Mouse (Mus musculus) hindbrain, embryonic 10.5 days (tissue): Measurements from ENCODE around the gene Cmtm5. TPM values are rescaled to one million over a fixed set of nuclear protein-coding genes. Genes with fewer than 3 reads are reported as not detected.
"Not testable (repeated sequence)": the region's sequence is repeated elsewhere in the genome, so short reads cannot be mapped to it uniquely, and the experiment has no call there.

Experiments used
- DNase-seq: peaks from one replicate; pipeline ENCODE4 v3.0.0-alpha.2; 2017; ENCODE audit warnings: low spot score
- H3K27ac ChIP-seq: fragments of 300-500 bp; sonication (generic); 2 replicates; pipeline ENCODE4 v1.5.1; 2016; ENCODE audit warnings: mild to moderate bottlenecking, moderate library complexity
- H3K27me3 ChIP-seq: fragments of 300-500 bp; sonication (generic); 2 replicates; pipeline ENCODE4 v1.6.1; 2016; ENCODE audit warnings: mild to moderate bottlenecking; ENCODE audit not compliant: poor library complexity, insufficient read depth, severe bottlenecking
- H3K36me3 ChIP-seq: fragments of 300-500 bp; sonication (generic); 2 replicates; pipeline ENCODE4 v1.6.1; 2016; ENCODE audit warnings: mild to moderate bottlenecking, moderate library complexity
- H3K4me1 ChIP-seq: fragments of 300-500 bp; sonication (generic); replicated peaks from 2 replicates; pipeline ENCODE4 v1.6.1; 2016; ENCODE audit warnings: mild to moderate bottlenecking
- H3K4me3 ChIP-seq: fragments of 300-500 bp; sonication (generic); 2 replicates; pipeline ENCODE4 v1.5.1; 2016; ENCODE audit warnings: mild to moderate bottlenecking, moderate library complexity
- H3K9me3 ChIP-seq: fragments of 300-500 bp; sonication (generic); 2 replicates; pipeline ENCODE4 v1.6.1; 2016; ENCODE audit warnings: mild to moderate bottlenecking, moderate library complexity
- WGBS: fragments of 180-500 bp; shearing (Covaris S2); methylation state at CpG from one replicate; pipeline ENCODE4 v1.1.7; 2016; 5-methylcytosine and 5-hydroxymethylcytosine counted together
- polyA plus RNA-seq: library from polyadenylated mRNA; unstranded; fragments of >200 nt; fragmentation: Nextera tagmentation; extraction: Ambion mirVana; gene quantifications from 2 replicates; pipeline ENCODE4 v1.2.1, GENCODE M21; 2016

Gene Cmtm5
- polyA plus RNA-seq, 1 experiment from 2014 or later, result 0.78 TPM

DNA sequence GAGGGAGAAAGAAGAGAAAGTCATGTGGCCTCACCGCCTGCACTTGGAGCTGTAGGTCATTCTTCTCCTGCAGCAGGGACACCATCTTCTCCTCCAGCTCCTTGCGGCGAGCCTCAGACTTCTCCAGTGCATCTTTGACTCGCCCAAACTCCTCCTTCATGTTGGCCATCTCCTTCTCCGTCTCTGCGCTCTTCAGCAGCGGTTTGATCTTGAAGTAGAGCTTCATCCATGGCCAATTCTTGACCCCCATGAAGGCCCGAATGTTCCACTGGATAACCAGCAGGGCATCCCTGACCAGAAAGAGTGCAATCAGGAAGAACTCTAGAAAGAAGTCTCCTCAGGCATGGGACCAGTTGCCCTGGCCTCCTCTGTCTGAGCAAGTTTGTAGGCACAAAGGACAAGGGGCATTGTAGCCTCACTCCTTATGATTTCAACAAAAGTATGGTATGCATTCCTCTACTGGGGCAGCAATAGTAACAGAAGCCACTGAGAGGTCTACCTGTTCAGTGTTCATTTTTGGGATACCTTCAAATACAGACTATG is 17.7 kb downstream of the Cmtm5 start:
- WGBS, result 89% methylated on average over 8 of the region's 8 CpGs
- H3K36me3 ChIP-seq, result no peaks in the 10 kb centered on the region
- no peaks in the 10 kb centered on the region for H3K4me1 ChIP-seq
- H3K27me3 ChIP-seq, result peaks cover 6% of the 10 kb centered on the region; the same call in 1 of the 2 replicates
- no peak overlapping the region for H3K27ac ChIP-seq
- no peaks in the 10 kb centered on the region for H3K9me3 ChIP-seq
- no peak overlapping the region for H3K4me3 ChIP-seq
- DNase-seq, result no peak

DNA sequence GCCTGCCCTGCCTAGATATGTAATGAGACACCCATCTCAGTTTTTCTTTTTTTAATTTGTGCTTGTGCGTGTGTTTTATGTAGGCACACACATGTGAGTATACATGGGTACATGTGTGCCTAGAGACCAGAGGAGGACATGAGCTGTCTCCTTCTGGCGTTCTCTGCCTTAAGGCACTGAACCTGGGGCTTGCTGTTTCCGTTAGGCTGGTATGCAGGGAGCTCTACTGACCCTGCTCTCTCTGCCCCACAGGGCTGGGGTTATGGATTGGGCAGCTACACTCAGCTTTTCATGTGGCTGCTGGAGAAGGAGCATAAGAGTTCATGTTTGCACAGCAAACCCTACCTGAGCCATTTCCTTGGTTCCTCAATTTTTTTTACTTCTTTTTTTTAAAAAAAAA is 18.4 kb downstream of the Cmtm5 start:
- 78% methylated on average over 3 of the region's 3 CpGs for WGBS
- Histone ChIP-seq H3K36me3 (no peaks in the 10 kb centered on the region), H3K4me1 (no peaks in the 10 kb centered on the region), H3K27ac (no peak overlapping the region), H3K9me3 (no peaks in the 10 kb centered on the region), H3K4me3 (no peak overlapping the region), H3K27me3 (0 out of 2 replicates have a peak, but pooled peaks cover 3% of the 10 kb centered on the region)
- DNase-seq, result no peak

DNA sequence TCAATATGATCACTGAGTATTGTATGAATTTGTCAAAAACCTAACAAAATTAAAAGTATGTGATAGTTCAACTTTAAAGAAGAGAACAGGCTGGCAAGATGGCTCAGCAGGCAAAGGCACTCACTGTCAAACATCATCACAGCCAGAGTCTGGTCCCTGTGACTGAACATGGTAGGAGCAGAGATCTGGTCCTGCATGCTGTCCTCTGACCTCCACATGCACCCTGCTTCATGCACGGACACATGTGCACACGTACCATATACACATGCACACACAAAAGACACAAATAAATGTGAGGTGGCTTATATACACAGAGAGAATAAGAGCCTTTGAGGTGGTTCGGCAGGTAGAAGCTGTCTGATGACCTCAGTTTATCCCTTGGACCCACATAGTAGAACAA is 19.4 kb downstream of the Cmtm5 start:
- no peaks in the 10 kb centered on the region for H3K9me3 ChIP-seq
- H3K27ac ChIP-seq, result no peak overlapping the region
- peaks cover 2% of the 10 kb centered on the region; the same call in 1 of the 2 replicates for H3K4me1 ChIP-seq
- no peak for DNase-seq
- 89% methylated on average over 3 of the region's 3 CpGs for WGBS
- no peaks in the 10 kb centered on the region for H3K36me3 ChIP-seq
- H3K4me3 ChIP-seq, result no peak overlapping the region
- H3K27me3 ChIP-seq, result 0 out of 2 replicates have a peak, but pooled peaks cover under 1% of the 10 kb centered on the region

DNA sequence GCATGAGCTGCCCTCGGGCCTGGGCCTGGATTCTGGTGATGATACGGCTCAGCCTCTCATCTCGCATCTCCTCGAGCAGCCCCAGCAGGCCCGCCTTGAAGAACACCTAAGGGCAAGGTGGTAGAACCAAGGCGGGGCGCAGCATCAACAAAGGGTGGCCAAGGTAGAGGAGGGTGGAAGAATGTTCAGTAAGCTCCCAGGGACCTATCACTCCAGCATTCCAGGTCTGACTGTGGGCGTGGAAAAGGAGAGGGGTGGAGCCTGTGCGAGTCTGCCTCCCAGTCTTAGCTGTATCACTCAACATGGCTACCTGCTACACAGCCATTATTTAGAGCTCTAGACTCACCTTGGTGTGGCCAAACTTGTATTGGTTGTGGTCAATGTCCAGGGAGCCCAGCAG is 20.5 kb downstream of the Cmtm5 start:
- Histone ChIP-seq H3K36me3 (no peaks in the 10 kb centered on the region), H3K4me1 (peaks cover 10% of the 10 kb centered on the region), H3K4me3 (no peak overlapping the region), H3K9me3 (no peaks in the 10 kb centered on the region), H3K27ac (no peak overlapping the region), H3K27me3 (no peaks in the 10 kb centered on the region; the same call in 1 of the 2 replicates)
- 86% methylated on average over 9 of the region's 9 CpGs for WGBS
- no peak for DNase-seq

DNA sequence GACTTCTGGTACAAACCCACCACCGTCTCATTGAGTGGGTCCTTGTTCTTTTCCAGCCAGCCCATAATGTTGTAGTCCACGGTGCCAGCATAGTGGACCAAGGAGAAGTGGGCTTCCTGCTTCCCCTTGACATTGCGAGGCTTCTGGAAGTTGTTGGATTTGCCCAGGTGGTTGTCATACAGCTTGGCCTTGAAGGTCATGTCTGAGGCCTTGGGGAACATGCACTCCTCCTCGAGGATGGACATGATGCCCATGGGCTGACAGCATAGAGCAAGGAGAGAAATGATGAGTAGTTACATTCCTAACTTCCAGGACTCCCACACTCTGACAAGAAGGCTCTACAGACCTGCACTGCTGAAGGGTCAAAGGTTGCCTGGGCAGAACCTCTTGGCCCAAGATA is 22.4 kb downstream of the Cmtm5 start:
- no peaks in the 10 kb centered on the region for H3K36me3 ChIP-seq
- H3K9me3 ChIP-seq, result no peaks in the 10 kb centered on the region
- WGBS, result 82% methylated on average over 4 of the region's 4 CpGs
- peaks cover 10% of the 10 kb centered on the region for H3K4me1 ChIP-seq
- no peaks in the 10 kb centered on the region; the same call in 1 of the 2 replicates for H3K27me3 ChIP-seq
- no peak overlapping the region for H3K4me3 ChIP-seq
- no peak overlapping the region for H3K27ac ChIP-seq
- DNase-seq, result no peak

DNA sequence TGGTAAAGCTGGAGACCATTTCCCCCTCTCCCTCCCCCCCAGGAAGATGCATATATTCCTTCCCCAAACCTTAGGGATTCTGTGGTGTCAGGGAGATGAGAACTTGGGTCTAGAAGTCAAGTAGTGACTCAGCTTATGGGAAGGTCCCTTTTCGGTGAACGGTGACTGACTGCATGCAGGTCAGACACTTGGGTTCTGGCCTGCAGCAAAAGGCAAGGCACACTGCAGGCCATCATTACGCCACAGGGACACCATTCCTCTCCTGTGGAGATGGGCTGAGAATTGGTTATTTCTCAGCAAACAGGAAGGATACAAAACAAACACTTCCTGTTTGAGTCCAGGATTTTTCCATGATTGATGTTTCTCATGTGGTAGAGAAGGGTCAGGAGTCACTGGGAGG is 23.1 kb downstream of the Cmtm5 start:
- H3K4me1 ChIP-seq, result peaks cover 10% of the 10 kb centered on the region
- no peak overlapping the region for H3K4me3 ChIP-seq
- H3K27me3 ChIP-seq, result no peaks in the 10 kb centered on the region; the same call in 1 of the 2 replicates
- no peaks in the 10 kb centered on the region for H3K9me3 ChIP-seq
- no peak overlapping the region for H3K27ac ChIP-seq
- no peaks in the 10 kb centered on the region for H3K36me3 ChIP-seq
- no peak for DNase-seq
- WGBS, result 84% methylated on average over 3 of the region's 3 CpGs

DNA sequence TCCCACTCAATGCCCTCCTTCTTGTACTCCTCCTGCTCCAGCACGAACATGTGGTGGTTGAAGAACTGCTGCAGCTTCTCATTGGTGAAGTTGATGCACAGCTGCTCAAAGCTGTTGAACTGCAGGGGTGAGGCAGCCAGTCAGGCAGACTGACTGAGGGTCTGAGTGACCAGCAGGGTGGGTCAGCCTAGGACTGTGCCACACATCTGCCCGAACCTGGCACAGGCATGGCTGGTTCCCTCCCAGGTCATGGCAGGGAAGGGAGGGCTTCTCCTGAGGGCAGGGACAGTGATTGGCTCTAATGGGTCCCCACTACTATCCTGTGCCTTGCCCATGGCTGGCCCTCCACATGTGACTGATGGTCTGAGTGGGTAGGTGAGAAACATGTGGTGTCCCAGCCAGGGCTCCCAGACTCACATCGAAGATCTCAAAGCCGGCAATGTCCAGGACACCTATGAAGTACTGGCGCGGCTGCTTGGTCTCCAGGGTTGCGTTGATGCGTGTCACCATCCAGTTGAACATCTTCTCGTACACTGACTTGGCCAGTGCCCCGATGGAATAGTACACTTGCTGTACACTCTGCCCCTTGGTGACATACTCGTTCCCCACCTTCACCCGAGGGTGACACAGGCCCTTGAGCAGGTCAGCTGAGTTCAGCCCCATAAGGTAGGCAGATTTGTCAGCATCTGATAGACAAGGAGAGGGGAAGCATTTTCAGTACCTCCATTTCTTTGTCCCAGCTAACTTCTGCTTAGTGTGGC is 24.0 kb downstream of the Cmtm5 start:
- H3K27me3 ChIP-seq, H3K9me3 ChIP-seq, H3K4me3 ChIP-seq, H3K36me3 ChIP-seq, H3K4me1 ChIP-seq, H3K27ac ChIP-seq, DNase-seq: not testable (repeated sequence)
- WGBS, result 90% methylated on average over 12 of the region's 12 CpGs

DNA sequence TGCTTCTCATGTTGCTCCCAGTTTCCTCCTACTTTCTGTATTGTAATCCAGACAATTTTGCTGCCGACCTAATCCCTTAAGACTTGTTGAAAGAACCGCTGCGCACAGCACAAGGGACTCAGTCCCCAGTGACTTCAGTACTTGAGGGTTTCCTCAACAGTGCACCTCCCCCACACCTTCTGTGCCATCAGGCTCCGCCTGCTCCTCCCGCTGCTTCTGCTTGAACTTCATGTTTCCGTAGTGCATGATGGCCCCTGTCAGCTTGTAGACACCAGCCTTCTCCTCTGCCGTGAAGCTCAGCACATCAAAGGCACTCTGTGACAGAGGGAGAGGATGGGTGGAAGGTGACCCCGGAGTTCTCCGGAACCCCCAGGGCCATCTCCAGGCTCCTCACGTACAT is 24.7 kb downstream of the Cmtm5 start:
- no peak for DNase-seq
- Histone ChIP-seq H3K9me3 (no peaks in the 10 kb centered on the region), H3K4me1 (peaks cover 10% of the 10 kb centered on the region), H3K36me3 (no peaks in the 10 kb centered on the region), H3K27ac (no peak overlapping the region), H3K27me3 (no peaks in the 10 kb centered on the region; the same call in 1 of the 2 replicates), H3K4me3 (no peak overlapping the region)
- 73% methylated on average over 10 of the region's 10 CpGs for WGBS

DNA sequence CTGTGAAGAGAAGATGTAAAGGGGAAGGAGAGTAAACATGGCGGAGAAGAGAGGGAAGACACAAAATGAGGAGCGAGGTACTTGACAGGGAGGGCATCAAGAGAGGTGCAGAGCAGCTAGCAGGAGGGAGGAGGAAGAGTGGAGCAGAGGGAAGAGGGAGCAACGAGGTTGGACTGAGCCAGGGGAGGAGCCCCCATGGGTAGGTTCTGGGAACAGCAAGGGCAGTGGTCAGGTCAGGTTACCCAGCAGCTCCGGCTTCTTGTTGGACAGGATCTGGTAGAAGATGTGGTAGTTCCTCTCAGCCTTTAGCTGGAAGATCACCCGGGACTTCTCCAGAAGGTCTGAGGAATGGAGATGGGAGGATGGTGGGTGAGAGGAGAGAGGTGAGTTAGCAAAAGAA is 25.4 kb downstream of the Cmtm5 start:
- H3K27me3 ChIP-seq, result no peaks in the 10 kb centered on the region; the same call in 1 of the 2 replicates
- H3K4me3 ChIP-seq, result no peak overlapping the region
- H3K36me3 ChIP-seq, result no peaks in the 10 kb centered on the region
- DNase-seq, result no peak
- H3K4me1 ChIP-seq, result peaks cover 10% of the 10 kb centered on the region
- H3K27ac ChIP-seq, result no peak overlapping the region
- H3K9me3 ChIP-seq, result no peaks in the 10 kb centered on the region
- 80% methylated on average over 5 of the region's 5 CpGs for WGBS

DNA sequence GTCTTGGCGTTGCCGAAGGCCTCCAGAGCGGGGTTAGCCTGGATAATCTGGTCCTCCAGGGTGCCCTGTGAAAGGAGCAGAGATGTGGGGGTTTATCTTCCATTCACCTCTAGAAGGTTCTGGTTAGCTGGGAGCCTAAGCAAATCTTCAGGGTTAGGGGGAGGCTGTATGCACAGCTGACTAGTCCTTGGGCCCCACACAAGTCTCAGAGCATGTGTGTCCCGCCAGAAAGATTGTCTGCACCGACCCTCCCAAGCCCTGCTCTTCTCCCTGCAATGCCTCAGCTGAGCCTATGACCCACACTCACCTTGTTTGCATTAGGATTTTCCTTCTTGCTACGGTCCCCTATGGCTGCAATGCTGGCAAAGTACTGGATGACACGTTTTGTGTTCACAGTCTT is 26.7 kb downstream of the Cmtm5 start:
- H3K4me1 ChIP-seq, result peaks cover 10% of the 10 kb centered on the region
- no peaks in the 10 kb centered on the region; the same call in 1 of the 2 replicates for H3K27me3 ChIP-seq
- WGBS, result 87% methylated on average over 7 of the region's 7 CpGs
- no peak overlapping the region for H3K4me3 ChIP-seq
- no peaks in the 10 kb centered on the region for H3K9me3 ChIP-seq
- no peak overlapping the region for H3K27ac ChIP-seq
- no peak for DNase-seq
- H3K36me3 ChIP-seq, result no peaks in the 10 kb centered on the region

DNA sequence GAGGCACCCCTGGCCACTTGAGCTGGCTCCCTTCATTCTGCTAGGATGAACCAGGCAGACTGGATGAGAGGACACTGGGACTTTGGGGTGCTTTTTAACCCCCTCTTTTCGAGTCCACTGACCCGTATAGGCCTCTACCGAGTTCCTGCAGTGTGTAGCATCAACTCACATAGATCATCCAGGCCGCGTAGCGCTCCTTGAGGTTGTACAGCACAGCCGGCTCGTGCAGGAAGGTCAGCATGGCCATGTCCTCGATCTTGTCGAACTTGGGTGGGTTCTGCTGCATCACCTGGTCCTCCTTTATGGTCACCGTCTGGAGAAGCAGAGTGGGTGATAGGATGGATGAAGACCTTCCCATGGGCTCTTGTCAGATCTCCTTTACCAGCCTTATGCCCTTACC is 27.7 kb downstream of the Cmtm5 start:
- WGBS, result 85% methylated on average over 11 of the region's 11 CpGs
- Histone ChIP-seq H3K27me3 (no peaks in the 10 kb centered on the region; the same call in 1 of the 2 replicates), H3K4me1 (peaks cover 10% of the 10 kb centered on the region), H3K4me3 (no peak overlapping the region), H3K27ac (no peak overlapping the region), H3K9me3 (no peaks in the 10 kb centered on the region), H3K36me3 (no peaks in the 10 kb centered on the region)
- DNase-seq, result no peak

DNA sequence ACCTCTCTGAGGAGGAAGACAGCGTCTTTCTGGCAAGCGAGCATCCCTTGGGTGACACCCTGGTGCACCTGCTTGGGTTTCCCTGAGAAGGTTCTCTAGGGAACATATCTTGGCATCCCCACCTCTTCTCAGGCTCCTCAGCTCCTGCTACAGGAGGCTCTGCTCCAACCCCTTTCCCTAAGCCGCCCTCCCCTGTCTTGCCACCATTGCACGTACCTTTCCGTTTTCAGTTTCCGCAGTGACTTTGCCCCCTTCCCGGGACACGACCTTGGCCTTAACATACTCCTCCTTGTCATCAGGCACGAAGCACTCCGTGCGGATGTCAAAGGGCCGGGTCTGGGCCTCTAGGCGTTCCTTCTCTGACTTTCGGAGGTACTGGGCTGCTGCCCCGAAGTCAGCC is 29.0 kb downstream of the Cmtm5 start:
- DNase-seq, result no peak
- Histone ChIP-seq H3K36me3 (no peaks in the 10 kb centered on the region), H3K4me1 (peaks cover 10% of the 10 kb centered on the region), H3K4me3 (no peak overlapping the region), H3K9me3 (no peaks in the 10 kb centered on the region), H3K27ac (no peak overlapping the region), H3K27me3 (no peaks in the 10 kb centered on the region; the same call in 1 of the 2 replicates)
- 82% methylated on average over 15 of the region's 15 CpGs for WGBS

DNA sequence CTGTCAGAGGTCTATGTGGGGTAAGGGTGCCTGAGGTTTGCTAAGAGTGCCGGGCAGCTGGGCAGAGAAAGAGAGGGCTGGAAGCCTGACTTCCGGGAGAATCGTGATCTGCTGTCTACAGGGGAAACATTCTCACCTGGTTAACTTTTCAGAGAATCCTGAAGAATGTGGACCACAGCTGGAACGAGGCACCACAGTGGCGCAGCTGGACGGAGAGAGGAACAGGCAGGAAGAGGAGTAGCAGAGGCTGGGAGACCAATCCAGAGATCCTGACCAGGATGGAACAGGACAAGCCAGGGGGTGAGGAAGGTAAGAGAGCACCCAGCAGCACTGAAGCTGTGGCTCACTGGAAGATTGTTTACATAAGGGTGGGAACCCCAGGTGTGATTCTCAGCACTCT is 29.6 kb downstream of the Cmtm5 start:
- 82% methylated on average over 6 of the region's 6 CpGs for WGBS
- Histone ChIP-seq H3K4me1 (peaks cover 6% of the 10 kb centered on the region), H3K4me3 (no peak overlapping the region), H3K27me3 (no peaks in the 10 kb centered on the region; the same call in 1 of the 2 replicates), H3K9me3 (no peaks in the 10 kb centered on the region), H3K27ac (no peak overlapping the region), H3K36me3 (no peaks in the 10 kb centered on the region)
- DNase-seq, result no peak
